Mouse (Mus musculus) kidney, adult 9 months (tissue): ENCODE measurements around the gene Cytl1.

Source experiments
- DNase-seq: peaks from one replicate; pipeline ENCODE4 v3.0.0; 2022

Gene Cytl1

DNA sequence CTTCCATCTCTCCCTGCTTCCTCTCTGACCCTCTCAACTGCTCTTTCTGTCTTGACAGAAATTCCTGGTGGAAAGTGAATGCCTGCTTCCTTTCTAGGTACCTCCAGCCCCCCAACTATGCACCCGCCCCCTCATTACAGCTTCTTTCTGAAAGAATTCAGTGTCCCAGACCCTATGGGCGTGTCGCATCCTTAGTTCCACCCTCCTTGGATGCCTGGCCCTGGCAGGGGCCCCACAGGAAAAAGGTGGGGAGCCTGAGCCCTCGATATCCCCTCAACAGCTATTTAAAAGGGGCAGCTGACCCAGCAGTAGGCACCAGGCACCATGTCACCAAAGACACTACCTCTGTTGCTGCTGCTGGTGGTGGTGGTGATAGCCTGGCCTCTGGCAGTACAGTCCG lies at the start of gene Cytl1:
Cytl1 (plus strand) TSS at position 296 of the 400 bp plus-strand sequence.
- no peak for DNase-seq

DNA sequence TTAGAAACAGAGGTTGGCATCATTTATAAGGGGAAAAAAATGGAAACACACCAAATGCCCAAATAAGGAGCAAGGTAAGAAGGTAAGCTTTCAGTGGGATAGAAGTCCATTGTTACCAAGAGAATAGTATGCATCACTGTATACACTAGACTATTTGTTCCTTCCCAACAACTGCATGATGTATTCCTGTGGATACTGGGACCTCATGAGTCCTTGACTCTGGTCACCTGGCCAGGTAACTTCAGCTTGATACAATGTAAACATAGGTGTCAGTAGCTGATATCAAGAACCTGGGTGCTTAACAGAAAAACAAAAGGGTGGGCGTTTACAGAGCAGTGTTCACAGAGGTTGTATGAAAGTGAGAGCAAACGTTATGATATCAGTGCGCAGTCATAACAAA lies 42.6 kb upstream of the Cytl1 start:
- DNase-seq, result no peak

DNA sequence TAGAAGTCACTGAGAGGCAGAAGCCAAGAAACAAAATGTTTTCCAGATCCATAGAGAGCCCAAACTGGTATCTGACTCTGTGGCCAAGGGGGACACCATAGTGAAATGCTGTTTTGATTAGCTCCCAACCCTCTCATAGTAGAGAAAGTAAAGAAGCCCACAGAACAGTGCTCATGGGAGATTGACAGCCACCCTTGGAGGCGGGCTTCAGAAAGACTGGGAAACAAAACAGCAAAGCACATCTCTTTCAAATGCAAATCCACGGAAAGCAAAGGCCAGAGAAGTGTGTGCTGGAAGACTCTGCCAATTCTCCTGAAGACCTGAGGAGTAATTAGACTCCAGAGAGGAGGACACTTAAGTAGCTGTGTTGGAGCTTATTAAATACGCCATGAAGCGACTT lies 39.5 kb upstream of the Cytl1 start:
- DNase-seq, result no peak

DNA sequence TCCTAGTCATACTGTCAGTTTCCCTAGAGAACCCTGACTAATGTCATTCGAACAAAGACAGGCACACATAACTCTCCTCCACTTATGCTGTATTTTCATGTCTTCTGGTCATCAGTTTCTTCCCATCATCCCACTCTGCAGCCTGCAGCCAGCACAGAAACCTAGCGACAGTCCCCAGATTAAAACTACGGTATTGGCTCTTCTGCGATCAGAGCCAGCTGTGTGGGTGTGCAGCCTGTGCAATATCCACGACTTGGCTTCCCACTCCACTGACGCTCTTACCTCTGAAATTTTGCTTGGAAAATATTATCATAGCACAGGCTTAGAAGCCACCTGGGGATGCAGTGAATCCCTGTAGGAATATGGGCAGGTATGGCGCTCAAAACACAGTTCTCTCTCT lies 38.0 kb upstream of the Cytl1 start:
- DNase-seq, result no peak

DNA sequence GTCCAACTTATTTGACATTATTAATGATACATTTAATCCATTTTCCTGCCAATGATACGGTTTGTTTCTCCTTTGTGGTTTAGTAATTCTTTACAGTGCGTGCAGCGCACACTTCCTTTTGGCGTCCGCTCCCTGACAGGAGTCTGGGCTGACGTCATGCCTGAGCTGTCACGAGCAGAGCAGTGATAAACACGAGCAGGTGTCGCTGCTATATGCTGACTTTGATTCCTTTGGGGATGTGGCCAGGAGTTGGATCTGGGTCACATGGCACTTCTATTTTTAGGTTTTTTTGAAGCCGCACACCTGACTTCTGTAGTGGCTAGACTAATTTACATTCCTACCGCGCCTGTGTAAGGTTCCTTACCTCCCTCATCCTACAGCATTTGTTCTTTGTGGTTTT lies 35.6 kb upstream of the Cytl1 start:
- DNase-seq, result peak; percentile 25

DNA sequence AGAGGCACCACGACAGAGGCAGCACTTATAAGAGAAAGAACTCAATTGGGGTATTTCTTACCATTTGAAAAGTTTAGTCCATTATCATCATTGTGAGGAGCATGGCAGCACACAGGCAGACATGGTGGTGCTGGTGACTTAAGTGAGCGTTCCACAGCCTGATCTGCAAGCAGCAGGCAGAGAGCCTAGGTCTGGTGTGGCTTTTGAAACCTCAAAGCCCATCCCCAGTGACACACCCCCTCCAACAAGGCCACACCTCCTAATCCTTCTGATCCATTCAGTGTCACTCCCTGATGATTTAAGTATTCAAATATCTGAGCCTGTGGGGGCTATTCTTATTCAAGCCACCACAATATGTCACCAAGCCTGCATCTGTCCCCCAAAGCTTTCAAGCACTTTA lies 30.4 kb upstream of the Cytl1 start:
- DNase-seq, result no peak

DNA sequence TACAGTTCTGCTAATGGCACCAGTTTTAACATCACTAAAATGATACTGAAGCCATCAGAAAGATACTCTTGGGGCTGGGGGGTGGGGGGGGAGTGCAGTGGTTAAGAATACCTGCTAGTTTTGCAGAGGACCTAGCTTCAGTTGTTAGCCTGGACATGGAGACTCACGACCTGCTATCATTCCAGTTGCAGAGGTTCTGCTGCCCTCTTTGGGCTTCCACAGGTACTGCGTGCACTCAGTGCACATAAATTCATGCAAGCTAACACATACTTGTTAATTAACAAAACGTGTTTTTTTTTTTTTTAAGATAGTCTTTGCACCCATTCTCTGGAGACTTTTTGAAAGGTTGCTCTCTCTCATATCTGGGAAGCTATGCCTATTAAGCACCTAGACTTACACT lies 27.2 kb upstream of the Cytl1 start:
- DNase-seq, result peak; percentile 22

DNA sequence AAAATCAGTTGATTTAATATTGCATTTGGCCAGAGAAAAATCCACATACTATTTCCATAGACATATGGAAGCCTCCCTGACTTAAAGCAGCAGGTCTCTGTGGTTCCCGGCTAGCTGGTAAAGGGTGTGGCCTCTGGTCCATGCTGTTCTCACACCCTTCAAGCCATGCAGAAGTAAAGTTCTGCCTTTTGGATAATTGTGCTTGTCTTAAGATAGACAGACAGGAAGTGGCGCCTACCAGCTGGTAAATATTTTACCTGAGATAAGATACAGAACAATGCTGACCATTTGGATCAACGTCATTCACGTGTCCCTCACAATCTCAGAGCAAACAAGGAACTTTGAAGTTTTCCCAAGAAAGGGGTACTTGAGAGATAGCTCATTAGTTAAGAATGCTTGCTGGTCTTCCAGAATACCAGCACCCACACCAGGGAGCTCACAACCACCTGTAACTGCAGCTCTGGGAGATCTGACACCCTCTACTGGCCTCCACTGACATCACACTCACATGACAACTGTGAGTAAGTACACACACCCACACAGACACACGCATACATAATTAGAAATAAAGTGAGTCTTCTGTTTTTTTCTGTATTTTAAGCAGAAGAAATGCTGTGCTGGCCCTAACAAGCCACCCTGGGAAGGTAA lies 25.9 kb upstream of the Cytl1 start:
- DNase-seq, result no peak

DNA sequence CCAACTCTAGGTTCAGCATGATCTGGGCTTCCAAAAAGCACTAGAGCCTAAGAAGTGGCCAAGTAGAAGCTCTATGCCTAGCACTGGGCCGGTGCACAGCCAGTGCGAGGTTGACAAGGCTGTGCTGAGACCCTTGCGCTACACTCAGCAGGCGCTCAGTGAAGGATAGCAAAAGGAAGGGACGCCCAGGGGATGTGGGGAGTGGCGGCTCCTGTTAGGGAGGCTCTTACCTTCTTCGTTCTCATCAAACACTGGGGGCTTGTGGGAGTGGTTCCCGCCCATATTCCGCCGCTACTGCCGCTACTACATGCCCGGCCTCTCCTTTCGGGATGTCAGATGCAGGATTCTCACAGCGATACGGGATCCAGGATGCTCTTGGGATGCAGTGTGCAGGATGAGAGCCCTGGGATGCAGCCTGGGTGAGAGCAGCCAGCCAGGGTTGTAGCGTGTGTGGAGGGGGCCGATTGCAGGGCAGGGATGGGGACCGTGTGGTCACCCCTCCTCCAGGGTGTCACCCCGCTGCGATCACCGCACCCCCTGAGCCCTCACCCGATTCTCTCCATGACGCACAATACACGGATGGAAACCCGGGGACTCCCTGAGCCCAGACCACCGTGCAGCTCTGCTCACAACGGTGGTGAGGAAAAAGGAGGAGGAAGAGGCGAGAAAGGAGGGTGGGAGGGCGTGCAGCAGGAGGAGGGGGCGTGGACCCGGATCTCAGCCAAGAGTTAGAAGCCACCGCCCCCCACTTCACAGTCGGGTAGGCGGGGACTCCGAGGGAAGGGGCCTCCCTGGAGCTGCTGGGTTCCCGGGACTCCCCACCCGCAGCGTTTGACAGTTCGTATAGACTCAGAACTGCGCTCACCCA lies 18.6 kb upstream of the Cytl1 start, which contains the start of gene Stk32b:
Stk32b (minus strand) TSS at position 667 of the 868 bp plus-strand sequence.
- peak; percentile 46 for DNase-seq

DNA sequence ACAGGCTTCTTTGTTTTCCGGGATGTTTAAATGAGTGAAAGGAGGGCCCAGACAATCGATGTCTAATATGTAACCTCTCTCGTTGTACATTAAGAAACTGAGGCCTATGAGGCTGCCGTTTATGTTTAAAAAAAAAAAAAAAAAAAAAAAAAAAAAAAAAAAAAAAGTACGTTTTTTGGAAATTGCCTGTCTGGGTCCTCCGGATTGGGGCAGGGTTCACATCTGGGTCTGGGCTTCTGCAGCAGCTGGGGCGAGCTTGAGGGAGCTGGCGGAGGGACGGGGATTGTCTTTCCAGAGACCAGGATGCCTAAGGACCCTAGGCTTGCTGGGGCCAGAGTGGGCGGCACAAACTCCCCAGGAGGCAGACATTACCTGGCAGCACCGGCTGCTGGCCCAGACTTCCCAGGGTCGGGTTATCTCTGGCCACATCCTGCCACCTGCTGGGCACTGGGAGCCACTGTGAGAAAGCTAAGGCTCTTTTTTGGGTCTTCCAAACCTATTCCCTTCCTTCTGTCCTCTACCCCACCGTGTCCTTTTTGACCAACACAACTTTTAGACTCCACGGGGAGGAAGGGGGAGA lies 17.8 kb upstream of the Cytl1 start:
- peak; percentile 66 for DNase-seq

DNA sequence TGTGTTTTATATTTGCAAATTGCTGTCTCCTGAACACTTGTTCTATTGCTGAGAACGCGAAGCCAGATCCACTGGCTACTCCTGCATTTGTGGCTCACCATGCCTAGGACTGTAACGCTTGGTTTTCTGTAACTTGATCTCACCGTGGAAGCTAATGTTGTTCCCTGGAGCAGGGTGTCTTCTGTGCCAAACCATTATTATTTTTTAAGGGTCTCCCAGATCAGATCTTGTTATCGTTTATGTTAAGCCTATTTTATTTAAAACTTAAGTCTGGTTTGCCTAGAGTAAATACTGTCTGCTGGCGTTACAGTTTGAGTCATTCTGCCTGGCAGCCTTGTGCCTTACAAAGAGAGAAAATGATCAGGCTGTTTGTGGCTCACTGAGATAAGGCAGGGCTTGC lies 14.6 kb upstream of the Cytl1 start:
- no peak for DNase-seq

DNA sequence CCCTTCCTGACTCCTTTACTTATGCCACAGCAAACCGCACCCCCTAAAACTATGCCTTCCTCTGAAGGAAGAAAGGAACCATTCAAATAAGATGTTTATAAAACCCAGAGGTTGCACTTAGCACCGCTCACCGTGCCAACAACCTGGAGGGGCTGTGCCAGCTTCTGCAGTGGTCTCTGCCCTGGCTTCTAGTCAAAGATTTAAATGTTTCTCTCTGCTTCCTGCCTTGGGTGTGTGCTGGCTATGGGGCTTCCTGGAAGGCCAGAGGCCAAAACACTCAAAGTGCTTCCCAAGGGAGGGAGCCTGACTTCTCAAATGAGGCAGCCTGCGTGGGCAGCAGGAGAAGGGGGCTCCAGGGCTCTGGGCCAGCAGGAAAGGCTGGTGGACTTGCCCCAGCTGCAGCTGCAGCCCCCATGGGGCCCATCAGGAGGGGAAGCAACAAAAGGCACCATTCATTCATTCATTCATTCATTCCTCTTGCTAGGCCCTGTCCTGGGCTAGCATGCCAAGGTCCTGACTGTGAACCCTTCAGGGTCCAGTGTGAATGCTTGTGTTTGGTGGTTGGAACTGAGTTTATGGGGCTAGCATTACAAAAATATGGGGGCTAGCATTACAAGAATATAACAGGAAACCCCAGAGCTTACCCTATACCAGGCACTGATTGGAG lies 10.0 kb upstream of the Cytl1 start:
- no peak for DNase-seq

DNA sequence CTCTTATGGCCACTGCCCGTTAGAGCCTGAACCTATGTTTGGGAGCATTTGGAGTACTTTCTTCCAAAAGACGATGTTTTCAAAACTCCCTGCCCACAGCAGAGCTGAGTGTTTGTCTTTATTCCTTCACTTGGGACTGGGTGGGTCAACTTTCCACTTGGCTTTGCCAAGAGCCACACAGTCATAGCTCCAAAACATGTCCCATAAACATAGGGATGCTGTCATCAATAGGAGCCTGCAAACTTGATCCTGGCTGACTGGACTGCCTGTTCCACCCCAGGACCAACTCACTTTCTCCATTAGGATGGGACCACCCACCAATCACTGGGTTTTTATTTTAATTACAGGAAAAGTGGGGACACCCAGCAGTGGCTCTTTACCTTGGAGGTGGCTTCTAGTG lies 4.5 kb upstream of the Cytl1 start:
- no peak for DNase-seq

DNA sequence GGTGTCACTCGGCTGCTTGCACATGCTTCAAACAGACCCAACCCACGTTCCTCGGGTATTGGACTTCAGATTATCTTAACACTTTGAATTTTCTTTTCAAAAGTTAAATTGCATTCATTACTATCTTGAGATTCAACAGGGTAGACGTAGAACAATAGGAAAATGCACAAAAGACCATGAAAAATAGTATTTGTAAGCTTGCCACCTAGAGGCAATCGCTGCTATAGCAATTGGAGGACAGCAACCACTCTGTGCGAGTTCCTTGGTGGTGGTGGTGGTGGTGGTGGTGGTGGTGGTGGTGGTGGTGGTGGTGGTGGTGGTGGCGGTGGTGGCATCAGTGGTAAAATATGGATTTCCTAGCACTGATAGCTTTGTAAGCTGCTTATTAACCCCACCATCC lies 894 bp downstream of the Cytl1 start:
- DNase-seq, result no peak

DNA sequence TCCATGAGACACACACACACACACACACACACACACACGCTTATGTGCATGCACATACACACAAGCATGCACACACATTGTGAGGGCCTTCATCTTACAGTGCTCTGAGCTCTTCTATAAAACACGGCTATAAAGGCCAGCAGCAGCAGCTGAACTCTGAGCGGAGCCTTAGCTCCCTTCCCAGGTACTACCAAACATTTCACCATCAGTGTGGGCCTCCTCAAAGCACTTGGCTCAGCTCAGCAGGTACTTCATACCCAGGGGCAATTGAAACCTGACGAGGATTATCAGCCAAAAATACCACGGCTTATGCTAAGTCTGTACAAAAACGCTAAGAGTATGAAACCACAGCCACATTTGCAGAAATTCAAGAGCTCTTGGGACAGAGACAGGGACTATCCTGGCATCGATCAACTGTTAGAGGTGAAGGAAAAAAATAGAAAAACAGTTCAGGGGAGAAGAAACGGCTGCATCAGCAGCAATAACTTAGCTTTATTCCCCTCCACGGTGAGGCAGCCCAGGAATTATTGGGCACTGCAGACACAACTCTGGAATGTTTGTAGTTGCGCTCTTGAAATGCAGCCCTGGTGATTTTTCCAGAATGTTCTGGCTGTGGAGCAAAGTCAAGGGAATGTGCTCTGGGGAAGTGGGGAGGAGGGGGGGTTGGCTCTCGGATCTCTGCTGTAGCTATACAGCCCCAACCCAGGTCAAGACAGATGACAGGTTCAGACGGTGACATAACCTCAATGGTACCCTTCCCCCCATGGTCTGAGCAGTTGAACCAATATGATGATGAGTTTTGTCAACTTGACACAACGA lies 8.8 kb downstream of the Cytl1 start:
- DNase-seq, result no peak

DNA sequence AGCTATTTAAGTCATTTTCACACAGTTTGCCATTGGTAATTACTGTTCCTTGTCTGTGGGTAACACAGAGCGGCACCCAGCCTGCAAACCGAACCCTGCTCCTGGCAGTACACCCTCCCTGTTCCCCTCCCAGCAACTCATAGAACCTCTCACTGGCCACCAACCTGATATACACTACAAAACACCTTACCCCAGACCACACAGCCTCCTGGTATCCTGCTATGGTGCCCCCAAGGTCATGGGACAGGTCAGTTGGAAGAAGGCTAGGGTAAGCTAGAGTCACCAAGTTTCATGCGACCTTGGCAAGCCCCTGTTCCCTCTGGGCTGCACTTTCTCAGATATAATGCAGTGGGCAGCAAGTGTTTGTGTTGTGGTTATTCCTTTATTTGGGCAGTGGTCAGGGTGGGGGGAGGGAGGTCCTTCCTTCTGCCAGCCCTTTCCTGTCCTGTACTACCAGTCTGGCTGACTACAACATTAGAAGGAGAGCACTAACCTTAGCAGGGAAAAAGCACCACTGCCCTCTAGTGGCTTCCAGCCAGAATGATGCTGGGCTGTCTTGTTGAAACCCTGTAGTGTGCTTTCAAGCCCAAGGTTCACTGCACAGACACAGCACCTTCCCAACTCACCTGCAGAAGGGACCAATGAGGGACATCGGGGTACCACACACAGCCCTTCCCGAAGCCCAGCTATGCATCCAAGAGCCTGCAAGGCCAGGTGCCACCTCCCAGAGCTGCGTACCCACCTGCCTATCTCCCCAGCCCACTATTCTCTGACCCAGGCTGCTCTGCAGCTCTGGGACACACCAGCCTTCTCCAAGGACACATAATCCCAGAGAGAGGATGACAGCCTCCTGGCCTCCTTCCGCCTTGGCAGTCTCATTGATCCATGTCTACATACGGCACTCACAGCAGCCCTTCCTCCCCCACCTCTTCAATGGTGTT lies 17.0 kb downstream of the Cytl1 start:
- DNase-seq, result peak; percentile 79

DNA sequence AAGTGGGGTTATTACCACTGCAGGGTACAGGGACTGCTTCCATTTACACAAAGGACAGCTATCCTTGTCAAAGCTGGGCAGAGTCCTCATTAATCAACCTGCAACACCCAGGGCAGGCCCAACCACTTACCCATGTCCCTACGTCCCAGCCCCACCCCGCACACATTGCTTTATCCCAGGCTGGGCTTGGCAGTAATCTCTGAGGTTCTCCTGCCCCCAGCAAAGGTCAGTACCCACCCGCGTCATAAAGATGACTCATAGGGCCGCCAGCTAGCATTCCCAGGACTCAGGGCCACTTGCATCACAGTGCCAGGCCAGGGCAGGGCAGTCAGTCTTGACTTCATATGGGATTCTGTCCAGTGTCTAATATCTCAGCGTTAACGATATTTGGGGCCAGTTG lies 18.0 kb downstream of the Cytl1 start:
- DNase-seq, result no peak

DNA sequence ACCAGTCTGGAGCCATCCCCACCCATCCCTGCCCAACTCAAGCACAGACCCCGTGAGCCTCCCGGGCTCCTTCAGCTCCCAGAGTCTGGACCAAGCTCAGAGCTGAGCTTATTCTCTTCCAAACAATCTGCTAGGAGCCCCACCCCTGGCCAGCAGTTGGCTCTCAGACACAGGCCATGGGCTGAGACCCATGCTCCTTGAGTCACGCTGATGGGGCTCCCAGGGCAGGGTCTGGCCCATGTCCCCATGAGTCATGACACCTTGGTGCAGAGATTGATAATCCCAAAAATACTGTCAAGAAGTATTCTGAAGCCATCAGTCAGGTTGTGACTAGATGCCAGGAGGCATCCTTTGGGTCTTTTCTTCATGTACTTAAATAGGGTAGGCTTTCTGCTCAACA lies 26.7 kb downstream of the Cytl1 start:
- DNase-seq, result no peak

DNA sequence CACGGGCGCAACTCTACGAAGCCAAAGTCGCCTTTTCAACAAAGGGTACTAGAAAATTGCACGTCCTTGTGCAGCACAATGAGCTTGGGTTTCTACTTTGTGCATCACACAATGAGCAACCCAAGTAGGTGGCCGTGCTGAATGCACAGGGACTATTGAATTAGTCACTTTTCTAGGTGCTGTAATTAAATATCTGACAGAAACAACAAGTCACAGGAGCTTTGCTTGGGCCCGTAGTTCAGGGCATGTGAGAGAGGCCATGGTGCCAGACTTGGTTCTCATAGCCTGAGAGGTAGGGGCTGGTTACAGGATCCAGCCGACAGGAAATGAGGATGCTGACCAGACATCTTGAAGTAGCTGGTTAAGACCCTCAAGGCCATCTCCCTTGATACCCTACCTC lies 30.5 kb downstream of the Cytl1 start:
- no peak for DNase-seq

DNA sequence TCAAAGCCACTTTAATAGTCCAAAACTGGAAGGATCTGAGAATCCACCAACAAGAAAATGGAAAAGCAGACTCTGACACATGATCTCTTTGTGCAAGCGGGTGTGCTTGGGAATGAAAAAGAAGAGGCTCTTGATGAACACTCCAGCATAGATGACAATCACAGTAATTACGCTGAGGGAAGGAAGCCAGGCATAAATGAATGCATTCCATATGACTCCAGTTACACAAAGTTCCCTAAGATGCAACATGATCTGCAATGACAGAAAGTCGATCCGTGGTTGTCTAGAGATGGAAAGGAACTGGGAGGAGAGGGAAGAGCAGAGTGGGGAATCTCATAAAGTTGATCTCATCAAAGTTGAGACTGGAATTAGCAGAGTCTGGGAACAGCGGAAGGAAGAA lies 31.9 kb downstream of the Cytl1 start:
- no peak for DNase-seq

DNA sequence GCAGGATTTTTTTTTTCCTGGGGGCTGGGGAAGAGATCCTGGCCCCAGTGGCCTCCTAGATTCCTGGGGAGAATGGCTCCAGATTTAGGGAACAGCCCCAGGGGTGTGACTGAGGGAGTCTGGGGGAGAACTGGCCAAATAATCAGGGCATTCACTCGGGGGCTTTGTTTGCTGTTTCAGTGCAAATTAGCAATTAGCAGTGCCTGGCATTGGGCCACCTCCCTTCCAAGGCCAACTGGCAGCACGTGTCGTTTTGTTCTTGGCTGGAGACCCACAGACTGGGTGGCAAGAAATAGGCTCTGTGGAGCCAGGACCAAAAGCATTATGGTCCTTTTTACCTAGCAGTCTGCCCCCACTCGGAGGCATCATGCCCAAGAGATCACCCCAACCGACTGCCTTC lies 33.7 kb downstream of the Cytl1 start:
- DNase-seq, result peak; percentile 38

DNA sequence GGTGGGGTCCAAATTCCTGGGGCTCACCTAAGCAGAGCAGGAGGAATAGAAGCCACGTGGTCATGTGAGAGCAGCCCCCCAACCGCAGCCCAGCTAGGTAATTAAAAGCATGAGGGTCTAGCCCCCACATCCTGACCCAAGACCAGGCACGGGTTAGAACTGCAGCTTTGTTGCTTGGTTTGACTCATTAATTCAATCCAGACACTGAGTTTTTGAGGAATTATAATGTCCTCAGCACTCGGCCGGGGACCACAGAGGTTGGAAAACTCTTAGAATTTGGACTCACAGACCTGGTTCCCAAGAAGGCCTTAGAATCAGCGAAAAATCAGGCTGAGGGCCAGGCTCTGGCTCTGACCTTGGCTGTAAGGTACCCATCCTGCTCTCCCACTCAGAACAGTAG lies 35.6 kb downstream of the Cytl1 start:
- no peak for DNase-seq
